Mouse (Mus musculus) liver, postnatal 0 days (tissue): ENCODE results near the gene Mpst.

Experiments used
- CTCF ChIP-seq: sonication (generic); IDR thresholded peaks from 2 replicates; pipeline ENCODE4 v1.5.1; 2016; ENCODE audit warnings: antibody characterized with exemption, low read depth
- EP300 ChIP-seq: IDR thresholded peaks from 2 replicates; pipeline ENCODE4 v1.6.1; 2016; ENCODE audit warnings: antibody characterized with exemption, low read depth, mild to moderate bottlenecking

GRCm38 (mm10) chr15:78413719-78414117 is 7.5 kb downstream of the Mpst start:
- TF ChIP-seq CTCF (no peak), EP300 (no peak)
